Mouse (Mus musculus) MEL (cell line): ENCODE results near the gene Tmem59l. TPM values are rescaled to one million over a fixed set of nuclear protein-coding genes. Genes with fewer than 3 reads are reported as not detected.

Experiments
- DNase-seq: peaks from one replicate; pipeline ENCODE4 v3.0.0; 2011; ENCODE audit warnings: low read depth, low spot score
- H3K27ac ChIP-seq: 2 replicates; pipeline ENCODE4 v1.5.1; 2012; ENCODE audit warnings: low read depth, mild to moderate bottlenecking, control low read depth, low read length, moderate library complexity; ENCODE audit not compliant: control insufficient read depth
- H3K27me3 ChIP-seq, 2 experiments: fragments of 150-350 bp in 1 of 2; sonication (generic) in 1 of 2; 2 replicates each; pipeline ENCODE4 v1.6.1; 2012; ENCODE audit warnings: low read length in 2 of 2, mild to moderate bottlenecking in 2 of 2, improper control_type of control experiment in 1 of 2, moderate library complexity in 1 of 2; ENCODE audit not compliant: insufficient read depth in 2 of 2, control insufficient read depth in 1 of 2
- H3K36me3 ChIP-seq, 2 experiments: 2 replicates each; pipeline ENCODE4 v1.6.1; 2012 to 2014; ENCODE audit warnings: low read length in 2 of 2, improper control_type of control experiment in 1 of 2, inconsistent platforms in 1 of 2, mild to moderate bottlenecking in 1 of 2; ENCODE audit not compliant: insufficient read depth in 2 of 2, control insufficient read depth in 1 of 2
- H3K4me1 ChIP-seq, 2 experiments: fragments of 150-350 bp in 1 of 2; sonication (generic) in 1 of 2; 2 replicates each; pipeline ENCODE4 v1.6.1; 2012; ENCODE audit warnings: low read length in 2 of 2, improper control_type of control experiment in 1 of 2, mild to moderate bottlenecking in 1 of 2; ENCODE audit not compliant: insufficient read depth in 2 of 2, control insufficient read depth in 1 of 2
- H3K4me3 ChIP-seq, 2 experiments: fragments of 150-350 bp in 1 of 2; sonication (generic) in 1 of 2; 2 replicates each; pipeline ENCODE4 v1.5.1; 2012; ENCODE audit warnings: low read depth in 2 of 2, low read length in 2 of 2, mild to moderate bottlenecking in 2 of 2, moderate library complexity in 2 of 2, control low read depth in 1 of 2, improper control_type of control experiment in 1 of 2; ENCODE audit not compliant: control insufficient read depth in 1 of 2, insufficient read depth in 1 of 2
- H3K79me2 ChIP-seq: 2 replicates; pipeline ENCODE4 v1.6.1; 2012; ENCODE audit warnings: mild to moderate bottlenecking, low read length, moderate library complexity; ENCODE audit not compliant: control insufficient read depth, poor library complexity, insufficient read depth
- H3K9ac ChIP-seq: 2 replicates; pipeline ENCODE4 v1.6.1; 2012; ENCODE audit warnings: low read depth, mild to moderate bottlenecking, control low read depth, low read length, moderate library complexity; ENCODE audit not compliant: control insufficient read depth, poor library complexity, severe bottlenecking
- H3K9me3 ChIP-seq: fragments of 150-350 bp; sonication (generic); replicated peaks from 2 replicates; pipeline ENCODE4 v1.6.1; 2012; ENCODE audit warnings: mild to moderate bottlenecking, low read length, improper control_type of control experiment, moderate library complexity; ENCODE audit not compliant: insufficient read depth
- BHLHE40 ChIP-seq: IDR thresholded peaks from 2 replicates; pipeline ENCODE4 v1.6.1; 2012; ENCODE audit warnings: low read depth, mild to moderate bottlenecking, inconsistent platforms, low read length, improper control_type of control experiment, borderline replicate concordance
- CHD1 ChIP-seq: IDR thresholded peaks from 2 replicates; pipeline ENCODE4 v1.6.1; 2012; ENCODE audit warnings: low read depth, mild to moderate bottlenecking, inconsistent platforms, low read length, improper control_type of control experiment
- ELF1 ChIP-seq: IDR thresholded peaks from 2 replicates; pipeline ENCODE4 v1.6.1; 2014; ENCODE audit warnings: low read depth, mild to moderate bottlenecking, inconsistent platforms, low read length, improper control_type of control experiment, moderate library complexity
- EP300 ChIP-seq, 2 experiments: IDR thresholded peaks; 2 replicates each; pipeline ENCODE4 v1.6.1; 2011; ENCODE audit warnings: improper control_type of control experiment in 2 of 2, low read length in 2 of 2, low read depth in 1 of 2, mild to moderate bottlenecking in 1 of 2
- GATA1 ChIP-seq: IDR thresholded peaks from 2 replicates; pipeline ENCODE4 v1.6.1; 2011; ENCODE audit warnings: low read depth, low read length, improper control_type of control experiment
- HCFC1 ChIP-seq: IDR thresholded peaks from 2 replicates; pipeline ENCODE4 v1.6.1; 2012; ENCODE audit warnings: low read depth, mild to moderate bottlenecking, inconsistent platforms, low read length, improper control_type of control experiment, moderate library complexity
- KAT2A ChIP-seq: conservative IDR thresholded peaks from 2 replicates; pipeline ENCODE4 v1.6.1; 2012; ENCODE audit warnings: low read depth, low read length, improper control_type of control experiment, inconsistent platforms
- MEF2A ChIP-seq: IDR thresholded peaks from 2 replicates; pipeline ENCODE4 v1.6.1; 2014; ENCODE audit warnings: low read depth, mild to moderate bottlenecking, inconsistent platforms, low read length, improper control_type of control experiment; ENCODE audit not compliant: poor library complexity, insufficient replicate concordance, severe bottlenecking; ENCODE audit errors: extremely low read depth
- MYC ChIP-seq: IDR thresholded peaks from 2 replicates; pipeline ENCODE4 v1.6.1; 2011; ENCODE audit warnings: low read depth, mild to moderate bottlenecking, low read length, improper control_type of control experiment, moderate library complexity
- POLR2A ChIP-seq, 2 experiments: IDR thresholded peaks; 2 replicates each; pipeline ENCODE4 v1.6.1; 2011 to 2012; ENCODE audit warnings: low read length in 2 of 2, mild to moderate bottlenecking in 2 of 2, control low read depth in 1 of 2, improper control_type of control experiment in 1 of 2, low read depth in 1 of 2, moderate library complexity in 1 of 2; ENCODE audit not compliant: control insufficient read depth in 1 of 2, insufficient read depth in 1 of 2, poor library complexity in 1 of 2
- POLR2AphosphoS2 ChIP-seq: IDR thresholded peaks from 2 replicates; pipeline ENCODE4 v1.6.1; 2011; ENCODE audit warnings: low read length, improper control_type of control experiment
- SIN3A ChIP-seq: IDR thresholded peaks from 2 replicates; pipeline ENCODE4 v1.6.1; 2012; ENCODE audit warnings: low read length, improper control_type of control experiment, inconsistent platforms
- SMC3 ChIP-seq: IDR thresholded peaks from 2 replicates; pipeline ENCODE4 v1.6.1; 2011; ENCODE audit warnings: low read depth, low read length, improper control_type of control experiment
- UBTF ChIP-seq: IDR thresholded peaks from 2 replicates; pipeline ENCODE4 v1.6.1; 2012; ENCODE audit warnings: low read depth, mild to moderate bottlenecking, inconsistent platforms, low read length, improper control_type of control experiment, moderate library complexity, borderline replicate concordance; ENCODE audit not compliant: insufficient read depth
- USF1 ChIP-seq: IDR thresholded peaks from 2 replicates; pipeline ENCODE4 v1.6.1; 2014; ENCODE audit warnings: low read depth, mild to moderate bottlenecking, inconsistent platforms, low read length, improper control_type of control experiment, moderate library complexity
- ZC3H11A ChIP-seq: IDR thresholded peaks from 2 replicates; pipeline ENCODE4 v1.6.1; 2012; ENCODE audit warnings: low read depth, mild to moderate bottlenecking, inconsistent platforms, low read length, improper control_type of control experiment
- polyA plus RNA-seq, 2 experiments: library from polyadenylated mRNA; stranded (reverse) in 1 of 2; unstranded in 1 of 2; fragments of >175 nt in 1 of 2; fragments of >200 nt in 1 of 2; gene quantifications; 2 replicates each; pipeline versions ENCODE4 v1.2.1 to v1.2.4; 2012; ENCODE audit warnings: low replicate concordance in 2 of 2, low read depth in 1 of 2; ENCODE audit not compliant: insufficient read length in 2 of 2, insufficient read depth in 1 of 2, missing spikeins in 1 of 2
- total RNA-seq: library from RNA; depleted of rRNA; stranded (reverse); fragments of 300-350 nt; gene quantifications from 2 replicates; pipeline ENCODE4 v1.2.3, GENCODE M21; 2012

The Tmem59l gene
- total and polyA plus RNA-seq, 3 experiments = not detected

- H3K9me3 ChIP-seq = no peaks in the 10 kb centered on the region
- no peak overlapping the region for H3K9ac ChIP-seq
- H3K79me2 ChIP-seq = no peaks in the 10 kb centered on the region
- TF ChIP-seq MEF2A (no peak), EP300 (IDR thresholded peaks at IDR 0.05; ENCODE audit: low read depth in 1 of 2, low read length in 2 of 2) (no peak), BHLHE40 (no peak), UBTF (no peak), SIN3A (no peak), ZC3H11A (no peak)
- no peaks in the 10 kb centered on the region; a peak in 1 of 4 replicates for H3K36me3 ChIP-seq
- H3K4me3 ChIP-seq = no peak overlapping the region
- H3K27me3 ChIP-seq = no peaks in the 10 kb centered on the region
- no peak overlapping the region for H3K27ac ChIP-seq
- no peak for DNase-seq
- no peaks in the 10 kb centered on the region for H3K4me1 ChIP-seq
Measured at GRCm38 (mm10) chr8:70463306-70463705, 23.9 kb downstream of the Tmem59l start.

GRCm38 (mm10) chr8:70462516-70462813 lies 24.7 kb downstream of the Tmem59l start:
- TF ChIP-seq KAT2A = no peak
- TF ChIP-seq SIN3A = no peak
- TF ChIP-seq ELF1 = no peak
- no peak for TF ChIP-seq GATA1
- TF ChIP-seq SMC3 = no peak
- no peak for TF ChIP-seq POLR2A (IDR thresholded peaks at IDR 0.05; ENCODE audit: control insufficient read depth in 1 of 2, insufficient read depth in 1 of 2, low read depth in 1 of 2, low read length in 2 of 2, poor library complexity in 1 of 2)
- no peak for TF ChIP-seq ZC3H11A
- no peak for TF ChIP-seq USF1
- TF ChIP-seq POLR2AphosphoS2 = no peak
- no peak for TF ChIP-seq CHD1
- TF ChIP-seq UBTF = no peak
- TF ChIP-seq MYC = no peak
- TF ChIP-seq HCFC1 = no peak
- no peaks in the 10 kb centered on the region for H3K27me3 ChIP-seq

More at GRCm38 (mm10) chr8:70462516-70462813, 24.7 kb downstream of the Tmem59l start:
- Histone ChIP-seq H3K4me1 (no peaks in the 10 kb centered on the region), H3K27ac (no peak overlapping the region), H3K36me3 (no peaks in the 10 kb centered on the region; a peak in 1 of 4 replicates), H3K4me3 (no peak overlapping the region), H3K79me2 (no peaks in the 10 kb centered on the region), H3K9ac (no peak overlapping the region), H3K9me3 (no peaks in the 10 kb centered on the region)
- DNase-seq = no peak
